Mouse (Mus musculus) CH12.LX (cell line): Measurements from ENCODE around the gene 4930402H24Rik. TPM values are rescaled to one million over a fixed set of nuclear protein-coding genes. Genes with fewer than 3 reads are reported as not detected.

Experiments
- DNase-seq: peaks from one replicate; pipeline ENCODE4 v3.0.0-alpha.2; 2013; ENCODE audit errors: extremely low read depth
- H3K27ac ChIP-seq: 2 replicates; pipeline ENCODE4 v1.5.1; 2012; ENCODE audit warnings: low read depth, mild to moderate bottlenecking, control low read depth, moderate library complexity; ENCODE audit not compliant: insufficient read depth
- H3K27me3 ChIP-seq: replicated peaks from 2 replicates; pipeline ENCODE3; 2012; ENCODE audit warnings: inconsistent platforms
- H3K36me3 ChIP-seq, 2 experiments: replicated peaks in 1 of 2; 2 replicates each; pipeline versions ENCODE3 to v1.6.1; 2012; ENCODE audit warnings: inconsistent platforms in 1 of 2, low read length in 1 of 2, mild to moderate bottlenecking in 1 of 2, mixed read lengths in 1 of 2, moderate library complexity in 1 of 2; ENCODE audit not compliant: control insufficient read depth in 1 of 2, insufficient read depth in 1 of 2
- H3K4me1 ChIP-seq, 2 experiments: 2 replicates each; pipeline ENCODE4 v1.6.1; 2012; ENCODE audit warnings: inconsistent platforms in 1 of 2, moderate library complexity in 1 of 2; ENCODE audit not compliant: insufficient read depth in 2 of 2, control insufficient read depth in 1 of 2
- H3K4me2 ChIP-seq: 2 replicates; pipeline ENCODE4 v1.6.1; 2012; ENCODE audit warnings: low read depth, mild to moderate bottlenecking, control low read depth; ENCODE audit not compliant: poor library complexity, insufficient read depth, severe bottlenecking
- H3K4me3 ChIP-seq, 3 experiments: fragments of 150-350 bp in 1 of 3; sonication (generic) in 1 of 3; replicated peaks in 1 of 3; 2 replicates each; pipeline versions ENCODE3 to v1.5.1; 2011 to 2012; ENCODE audit warnings: low read depth in 2 of 3, low read length in 2 of 3, mild to moderate bottlenecking in 2 of 3, moderate library complexity in 2 of 3, control low read depth in 1 of 3, improper control_type of control experiment in 1 of 3, inconsistent platforms in 1 of 3, mixed read lengths in 1 of 3; ENCODE audit not compliant: poor library complexity in 1 of 3
- H3K79me2 ChIP-seq: replicated peaks from 2 replicates; pipeline ENCODE4 v1.6.1; 2012; ENCODE audit warnings: mild to moderate bottlenecking, moderate library complexity; ENCODE audit not compliant: control insufficient read depth, poor library complexity, insufficient read depth, severe bottlenecking; ENCODE audit errors: extremely low read depth
- H3K9ac ChIP-seq: 2 replicates; pipeline ENCODE4 v1.6.1; 2012; ENCODE audit warnings: low read depth, mild to moderate bottlenecking, control low read depth, moderate library complexity; ENCODE audit not compliant: insufficient read depth
- H3K9me3 ChIP-seq: replicated peaks from 2 replicates; pipeline ENCODE3; 2012; ENCODE audit warnings: low read length, inconsistent platforms, mixed read lengths
- BHLHE40 ChIP-seq: IDR thresholded peaks from 2 replicates; pipeline ENCODE4 v1.6.1; 2011; ENCODE audit warnings: mild to moderate bottlenecking, low read depth, low read length, improper control_type of control experiment
- E2F4 ChIP-seq: IDR thresholded peaks from 2 replicates; pipeline ENCODE4 v1.6.1; 2011; ENCODE audit warnings: low read depth, low read length, improper control_type of control experiment; ENCODE audit not compliant: insufficient replicate concordance
- ETS1 ChIP-seq: conservative IDR thresholded peaks from 2 replicates; pipeline ENCODE4 v1.6.1; 2012; ENCODE audit warnings: low read depth, mild to moderate bottlenecking, inconsistent platforms, low read length, improper control_type of control experiment, moderate library complexity
- GABPA ChIP-seq: IDR thresholded peaks from 2 replicates; pipeline ENCODE4 v1.6.1; 2012; ENCODE audit warnings: low read depth, low read length, improper control_type of control experiment, inconsistent platforms; ENCODE audit not compliant: insufficient replicate concordance
- HCFC1 ChIP-seq: IDR thresholded peaks from 2 replicates; pipeline ENCODE4 v1.6.1; 2012; ENCODE audit warnings: low read depth, mild to moderate bottlenecking, inconsistent platforms, low read length, improper control_type of control experiment
- JUND ChIP-seq: conservative IDR thresholded peaks from 2 replicates; pipeline ENCODE4 v1.6.1; 2011; ENCODE audit warnings: low read depth, low read length, improper control_type of control experiment
- KAT2A ChIP-seq: IDR thresholded peaks from 2 replicates; pipeline ENCODE4 v1.6.1; 2012; ENCODE audit warnings: low read length, improper control_type of control experiment, inconsistent platforms; ENCODE audit not compliant: insufficient replicate concordance
- MAZ ChIP-seq: IDR thresholded peaks from 2 replicates; pipeline ENCODE4 v1.6.1; 2012; ENCODE audit warnings: low read depth, mild to moderate bottlenecking, inconsistent platforms, low read length, improper control_type of control experiment, moderate library complexity
- MEF2A ChIP-seq: IDR thresholded peaks from 2 replicates; pipeline ENCODE4 v1.6.1; 2014; ENCODE audit warnings: low read depth, mild to moderate bottlenecking, inconsistent platforms, low read length, improper control_type of control experiment, borderline replicate concordance
- NRF1 ChIP-seq: IDR thresholded peaks from 2 replicates; pipeline ENCODE4 v1.6.1; 2014; ENCODE audit warnings: low read depth, mild to moderate bottlenecking, inconsistent platforms, low read length, improper control_type of control experiment, moderate library complexity
- POLR2A ChIP-seq: IDR thresholded peaks from 2 replicates; pipeline ENCODE4 v1.6.1; 2011; ENCODE audit warnings: low read depth, mild to moderate bottlenecking, improper control_type of control experiment, low read length
- RAD21 ChIP-seq: IDR thresholded peaks from 2 replicates; pipeline ENCODE4 v1.6.1; 2011; ENCODE audit warnings: low read depth, mild to moderate bottlenecking, low read length, improper control_type of control experiment, moderate library complexity
- SMC3 ChIP-seq: IDR thresholded peaks from 2 replicates; pipeline ENCODE4 v1.6.1; 2011; ENCODE audit warnings: low read depth, low read length, improper control_type of control experiment
- ZKSCAN1 ChIP-seq: IDR thresholded peaks from 2 replicates; pipeline ENCODE4 v1.6.1; 2012; ENCODE audit warnings: low read depth, inconsistent platforms, low read length, improper control_type of control experiment, borderline replicate concordance
- ZMIZ1 ChIP-seq: IDR thresholded peaks from 2 replicates; pipeline ENCODE4 v1.6.1; 2012; ENCODE audit warnings: low read depth, mild to moderate bottlenecking, inconsistent platforms, low read length, improper control_type of control experiment
- ZNF384 ChIP-seq: IDR thresholded peaks from 2 replicates; pipeline ENCODE4 v1.6.1; 2012; ENCODE audit warnings: low read depth, low read length, improper control_type of control experiment, inconsistent platforms
- dilution Hi-C: fragments of 300-500 bp; cut with MboI; formaldehyde crosslinking; loops from 2 replicates; pipeline ENCODE4 v1.14.3; 2020; ENCODE audit warnings: low sequenced_read_pairs; ENCODE audit not compliant: extremely low pct_unique_long_range_greater_than_20kb, extremely low pct_ligation_motif_present
- in situ Hi-C: fragments of 300-500 bp; cut with MboI; formaldehyde crosslinking; loops from 3 replicates; pipeline ENCODE4 v1.14.3; 2019; ENCODE audit warnings: low sequenced_read_pairs, low pct_ligation_motif_present, low pct_unique_long_range_greater_than_20kb, mixed read lengths
- polyA plus RNA-seq: library from polyadenylated mRNA; unstranded; fragments of >175 nt; gene quantifications from 2 replicates; pipeline ENCODE4 v1.2.1, GENCODE M21; 2012; ENCODE audit warnings: low read depth; ENCODE audit not compliant: insufficient read length
- total RNA-seq, 2 experiments: library from RNA; depleted of rRNA; stranded (reverse); fragments of 300-350 nt in 1 of 2; fragments of >200 nt in 1 of 2; gene quantifications; 2 replicates each; pipeline ENCODE4 v1.2.3; 2012 to 2014

4930402H24Rik gene
- total and polyA plus RNA-seq, 3 experiments = 4.2 to 4.8 (median 4.2) TPM

DNA sequence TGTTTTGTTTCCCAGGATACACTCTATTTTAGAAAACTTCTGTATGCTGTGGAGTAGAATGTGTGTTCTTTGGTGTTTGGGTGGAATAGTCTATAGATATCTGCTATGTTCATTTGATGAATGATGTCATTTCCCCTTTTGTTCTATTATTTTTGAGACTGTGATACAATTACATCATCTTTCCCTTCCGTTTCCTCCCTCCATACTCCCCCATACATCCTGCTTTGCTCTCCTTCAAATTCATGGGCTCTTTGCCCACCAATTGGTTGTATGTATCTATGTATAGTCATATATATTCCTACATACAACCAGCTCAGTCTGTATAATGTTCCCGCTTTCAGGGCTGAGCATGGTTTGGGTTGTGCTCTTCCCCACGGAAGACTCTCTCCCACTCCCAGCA is 44.1 kb downstream of the 4930402H24Rik start:
- dilution Hi-C loops = no loop called here
- TF ChIP-seq HCFC1 (no peak), E2F4 (no peak), ETS1 (no peak), BHLHE40 (no peak), ZMIZ1 (no peak), ZKSCAN1 (no peak), MAZ (no peak), GABPA (no peak), NRF1 (no peak), POLR2A (no peak), MEF2A (no peak), RAD21 (no peak), JUND (no peak)
- TF ChIP-seq, all 38 proteins: peak for 0
- H3K36me3 ChIP-seq = no peaks in the 10 kb centered on the region
- no peaks in the 10 kb centered on the region for H3K79me2 ChIP-seq
- H3K27ac ChIP-seq = no peak overlapping the region
- no peaks in the 10 kb centered on the region for H3K27me3 ChIP-seq
- DNase-seq = no peak
- H3K9ac ChIP-seq = no peak overlapping the region
- peaks cover 4 to 7% of the 10 kb centered on the region in 2 experiments; a peak in 2 of 4 replicates for H3K4me1 ChIP-seq
- in situ Hi-C loops = no loop called here
- no peak overlapping the region for H3K4me2 ChIP-seq
- H3K9me3 ChIP-seq = no peaks in the 10 kb centered on the region
- H3K4me3 ChIP-seq = no peak overlapping the region

DNA sequence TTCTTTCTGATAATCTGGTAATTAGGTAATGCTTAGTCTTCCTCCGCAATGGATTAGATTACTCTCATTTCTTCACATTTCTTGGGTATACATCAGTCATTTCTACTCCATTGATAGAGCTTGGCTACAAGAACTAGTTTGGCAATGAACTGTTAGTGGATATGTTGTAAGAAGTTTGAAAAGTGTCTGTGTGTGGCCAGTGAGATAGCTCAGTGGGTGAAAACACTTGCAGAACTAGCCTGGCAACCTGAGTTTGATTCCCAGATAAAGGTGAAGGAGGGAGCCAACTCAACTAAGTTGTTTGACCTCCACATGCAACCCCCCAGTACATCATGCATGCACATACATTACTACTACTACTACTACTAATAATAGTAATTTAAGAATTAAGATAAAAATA is 53.2 kb downstream of the 4930402H24Rik start:
- in situ Hi-C loops = no loop called here
- DNase-seq = no peak
- H3K4me1 ChIP-seq = peaks cover 2 to 7% of the 10 kb centered on the region in 2 experiments; a peak in 2 of 4 replicates
- H3K79me2 ChIP-seq = no peaks in the 10 kb centered on the region
- H3K27me3 ChIP-seq = no peaks in the 10 kb centered on the region
- no peaks in the 10 kb centered on the region for H3K9me3 ChIP-seq
- H3K9ac ChIP-seq = no peak overlapping the region
- dilution Hi-C loops = no loop called here
- H3K27ac ChIP-seq = no peak overlapping the region
- no peak overlapping the region for H3K4me3 ChIP-seq
- TF ChIP-seq KAT2A (no peak), ZNF384 (no peak), SMC3 (no peak)
- TF ChIP-seq, all 38 proteins: peak for 0
- no peaks in the 10 kb centered on the region for H3K36me3 ChIP-seq
- no peak overlapping the region for H3K4me2 ChIP-seq
